Mouse (Mus musculus) thymus, postnatal 25 days (tissue): ENCODE results near the gene Pcbp4.

Experiments used
- DNase-seq: peaks from one replicate; pipeline ENCODE4 v3.0.0; 2022

The Pcbp4 gene

DNA sequence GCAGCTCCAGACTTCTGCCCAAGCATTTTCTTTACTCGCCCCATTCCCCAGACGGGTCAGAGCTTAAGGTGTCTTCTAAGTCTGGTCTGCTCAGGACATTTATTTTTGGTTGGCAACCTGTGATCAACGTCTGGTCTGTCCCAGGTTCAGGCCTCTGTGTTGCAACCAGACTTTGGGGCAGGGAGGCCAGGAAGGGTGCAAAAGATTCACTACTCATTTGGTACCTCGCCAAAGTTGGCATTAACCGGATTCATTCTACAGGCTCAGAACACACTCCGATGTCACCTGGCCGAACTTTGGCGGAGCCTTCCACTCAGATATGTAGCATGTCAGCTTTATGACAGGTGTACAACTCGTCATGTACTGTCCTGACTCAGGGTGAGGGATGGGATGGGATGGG lies 5.1 kb upstream of the Pcbp4 start:
- no peak for DNase-seq

DNA sequence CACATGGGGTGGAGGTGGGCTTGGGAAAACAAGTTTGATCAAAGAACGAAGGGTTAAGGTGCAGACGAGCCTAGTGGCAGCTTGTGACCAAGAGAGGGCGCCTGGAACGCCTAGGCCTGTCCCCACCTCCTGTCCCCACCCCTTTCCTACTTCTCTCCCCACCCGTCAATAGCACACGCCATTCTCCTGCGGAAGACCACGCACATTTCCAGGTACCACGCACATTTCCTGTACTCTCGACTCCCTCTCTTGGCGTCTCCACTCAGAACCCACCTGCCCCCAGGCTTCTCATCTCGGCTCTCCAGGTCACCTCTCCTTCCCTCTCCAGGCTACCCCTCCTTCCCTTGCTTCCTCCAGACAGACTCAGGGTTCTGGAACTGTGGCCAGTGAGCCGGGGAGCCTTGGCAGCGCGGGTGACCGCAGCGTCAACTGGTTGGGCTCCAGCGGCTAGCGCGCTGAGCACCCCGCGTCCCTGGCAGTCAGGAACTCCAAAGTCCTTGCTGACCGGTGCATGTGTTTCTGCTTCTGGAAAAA lies 4.5 kb upstream of the Pcbp4 start:
- DNase-seq = peak; percentile 62

- DNase-seq = no peak
These were observed 3.1 kb upstream of the Pcbp4 start for GRCm38 (mm10) chr9:106449947-106450346.

DNA sequence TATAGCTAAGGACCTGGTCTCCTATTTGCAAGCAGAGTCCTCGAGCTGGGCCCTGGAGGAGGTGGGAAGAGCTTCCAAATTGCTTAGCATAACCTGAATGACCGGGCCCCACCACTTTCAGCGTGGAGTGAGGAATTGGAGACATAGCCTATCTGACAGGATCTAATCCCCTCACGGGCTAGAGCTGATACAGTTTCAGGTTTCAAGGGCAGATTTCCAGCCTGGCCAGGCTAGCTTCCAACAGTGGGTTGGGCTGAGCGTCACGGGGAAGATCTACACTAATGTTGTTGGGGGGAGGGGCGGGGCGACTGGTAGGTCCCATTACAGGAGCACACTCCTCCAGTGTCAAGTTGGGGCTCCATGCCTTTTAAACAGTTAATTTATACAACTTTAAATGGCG lies 2.4 kb upstream of the Pcbp4 start:
- no peak for DNase-seq

GRCm38 (mm10) chr9:106451298-106451697 lies 1.8 kb upstream of the Pcbp4 start:
- no peak for DNase-seq

DNA sequence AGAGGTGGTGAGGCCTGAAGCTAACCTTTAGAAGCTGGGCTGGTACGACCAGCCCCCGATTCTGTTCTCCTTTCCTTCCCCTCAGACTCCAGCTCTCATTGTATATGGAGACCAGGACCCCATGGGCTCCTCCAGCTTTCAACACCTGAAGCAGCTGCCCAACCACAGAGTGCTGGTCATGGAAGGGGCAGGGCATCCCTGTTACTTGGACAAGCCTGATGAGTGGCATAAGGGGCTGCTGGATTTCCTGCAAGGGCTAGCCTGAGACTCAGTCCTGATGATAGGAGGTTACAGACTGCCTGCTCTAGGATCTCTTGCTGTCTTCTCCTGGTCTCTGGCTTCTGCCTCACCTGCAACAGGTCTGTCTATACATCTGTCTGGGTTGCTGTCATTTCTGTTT lies 1.2 kb upstream of the Pcbp4 start:
- no peak for DNase-seq

DNA sequence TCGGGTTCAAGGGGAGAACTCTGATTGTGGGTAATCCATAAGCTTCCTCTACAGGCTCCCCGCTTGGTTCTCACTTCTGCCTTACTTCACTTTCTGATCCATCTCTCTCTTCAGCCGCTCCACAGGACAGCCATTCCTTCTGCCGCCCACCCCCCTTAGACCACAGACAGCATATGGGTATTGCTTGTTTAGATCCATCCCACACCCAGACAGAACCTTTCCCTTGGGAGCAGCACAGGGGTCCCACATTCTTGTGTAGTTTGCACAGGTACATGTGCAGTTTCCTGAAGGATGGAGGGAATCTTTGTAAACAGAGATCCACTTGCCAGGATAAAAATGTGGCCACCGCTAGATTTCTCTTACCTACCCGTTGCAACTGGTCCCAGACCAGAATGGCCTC lies 740 bp upstream of the Pcbp4 start:
- DNase-seq = no peak

DNA sequence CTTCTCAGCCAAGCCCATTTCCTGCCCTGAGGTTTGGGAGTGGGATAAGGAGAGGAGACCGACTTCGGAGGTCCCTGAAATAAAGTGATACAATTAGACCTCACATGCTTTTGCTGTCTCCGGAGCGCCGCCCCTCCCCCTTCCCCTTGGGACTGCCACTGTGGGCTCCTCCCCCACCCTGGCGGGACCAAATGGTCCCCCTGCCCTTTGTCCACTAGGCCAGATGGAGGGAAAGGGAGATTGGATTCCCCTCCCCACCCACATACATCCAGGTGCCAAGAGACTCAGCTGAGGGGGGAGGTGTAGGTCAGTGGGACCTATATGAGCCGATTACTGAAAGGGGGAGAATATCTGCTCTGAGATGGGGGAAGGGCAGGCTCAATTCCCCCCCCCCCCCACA lies 270 bp upstream of the Pcbp4 start:
- no peak for DNase-seq

- DNase-seq = no peak
These were observed 1.1 kb downstream of the Pcbp4 start for GRCm38 (mm10) chr9:106454071-106454761.

- no peak for DNase-seq
These were observed 2.0 kb downstream of the Pcbp4 start for GRCm38 (mm10) chr9:106454888-106455681.

GRCm38 (mm10) chr9:106456325-106457162 lies 3.5 kb downstream of the Pcbp4 start:
- no peak for DNase-seq

DNA sequence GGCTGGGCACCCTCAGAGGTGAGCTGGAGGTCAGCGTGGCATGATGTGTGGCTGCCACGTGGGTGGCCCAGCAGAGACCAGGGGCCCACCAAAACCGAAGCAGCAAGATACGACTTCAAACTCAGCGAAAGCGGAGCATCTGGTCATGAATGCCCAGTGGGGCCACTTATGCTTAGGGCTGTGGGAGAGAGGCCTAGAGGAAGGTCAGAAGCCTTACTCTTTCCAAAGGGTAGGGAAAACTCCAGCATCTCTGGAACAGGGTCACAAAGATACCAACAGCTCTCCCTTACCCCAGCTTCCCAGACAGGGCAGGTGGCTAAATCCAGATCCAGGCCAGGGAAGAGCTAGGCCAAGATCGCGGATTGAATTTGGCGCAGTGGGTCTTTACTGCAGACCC lies 4.1 kb downstream of the Pcbp4 start:
- no peak for DNase-seq

DNA sequence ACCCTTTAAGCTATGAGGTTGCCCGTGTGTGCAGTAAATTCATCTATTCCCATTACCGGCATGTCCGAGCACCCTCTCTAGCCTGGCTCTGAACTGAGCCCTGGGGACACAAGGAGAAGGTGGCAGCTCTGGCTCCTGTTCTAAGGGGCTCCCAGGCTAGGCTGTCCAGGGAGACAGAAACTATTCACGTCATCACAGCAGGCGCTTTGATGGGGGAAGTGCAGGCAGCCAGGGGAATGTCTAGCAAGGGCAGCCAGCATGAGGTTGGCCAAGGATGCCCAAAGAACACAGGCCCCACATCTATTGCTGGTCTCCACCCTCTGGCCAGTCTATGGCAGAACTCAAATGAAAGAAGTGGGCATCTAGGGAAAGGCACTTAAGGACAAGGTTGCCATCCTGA lies 4.8 kb downstream of the Pcbp4 start:
- no peak for DNase-seq

DNA sequence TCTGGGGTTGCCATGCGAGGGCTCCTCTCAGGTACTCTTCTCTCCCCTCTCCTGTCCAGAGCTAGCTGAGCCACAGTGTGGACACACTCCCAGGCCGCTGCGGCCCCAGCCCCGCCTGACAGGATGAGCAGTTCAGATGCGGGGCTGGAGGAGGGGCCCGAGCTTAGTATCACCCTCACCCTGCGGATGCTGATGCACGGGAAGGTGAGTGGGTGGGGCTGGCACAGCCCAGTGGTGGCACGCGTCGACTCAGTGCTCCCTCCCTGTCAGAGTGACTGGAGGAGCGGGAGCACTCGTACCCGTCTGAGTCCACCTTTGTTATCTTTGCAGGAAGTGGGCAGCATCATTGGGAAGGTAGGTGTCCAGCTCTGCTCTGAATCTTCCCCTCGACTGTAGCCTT lies 6.9 kb downstream of the Pcbp4 start:
- no peak for DNase-seq

- no peak for DNase-seq
These were observed 7.4 kb downstream of the Pcbp4 start for GRCm38 (mm10) chr9:106460401-106461025.

DNA sequence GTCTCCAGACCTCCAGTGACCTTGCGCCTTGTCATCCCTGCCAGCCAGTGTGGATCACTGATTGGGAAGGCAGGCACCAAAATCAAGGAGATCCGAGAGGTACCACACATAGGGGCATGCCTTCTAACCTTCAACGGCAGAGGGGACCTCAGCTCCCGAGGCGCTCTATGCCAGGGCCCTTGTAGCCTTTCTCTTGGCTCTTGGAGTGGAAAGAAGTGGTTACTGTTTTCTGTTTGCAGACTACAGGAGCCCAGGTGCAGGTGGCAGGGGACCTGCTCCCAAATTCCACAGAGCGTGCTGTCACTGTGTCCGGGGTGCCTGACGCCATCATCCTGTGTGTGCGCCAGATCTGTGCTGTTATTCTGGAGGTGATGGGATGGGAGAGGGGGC lies 7.9 kb downstream of the Pcbp4 start:
- no peak for DNase-seq

- no peak for DNase-seq
These were observed 8.7 kb downstream of the Pcbp4 start for GRCm38 (mm10) chr9:106461641-106462429.

DNA sequence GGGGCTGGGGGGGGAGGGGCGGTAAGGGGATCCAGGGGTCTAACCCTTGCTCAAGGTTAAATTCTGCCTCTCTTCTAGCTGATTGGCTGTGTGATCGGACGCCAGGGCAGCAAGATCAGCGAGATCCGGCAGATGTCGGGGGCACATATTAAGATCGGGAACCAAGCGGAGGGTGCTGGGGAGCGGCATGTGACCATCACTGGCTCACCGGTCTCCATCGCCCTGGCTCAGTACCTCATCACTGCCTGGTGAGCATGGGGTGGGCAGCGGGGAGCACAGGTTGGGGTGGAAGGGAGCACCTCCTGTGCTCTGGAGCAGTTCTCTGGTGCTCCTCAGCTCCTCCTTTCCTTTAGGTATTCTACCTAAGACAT lies 9.3 kb downstream of the Pcbp4 start:
- no peak for DNase-seq

DNA sequence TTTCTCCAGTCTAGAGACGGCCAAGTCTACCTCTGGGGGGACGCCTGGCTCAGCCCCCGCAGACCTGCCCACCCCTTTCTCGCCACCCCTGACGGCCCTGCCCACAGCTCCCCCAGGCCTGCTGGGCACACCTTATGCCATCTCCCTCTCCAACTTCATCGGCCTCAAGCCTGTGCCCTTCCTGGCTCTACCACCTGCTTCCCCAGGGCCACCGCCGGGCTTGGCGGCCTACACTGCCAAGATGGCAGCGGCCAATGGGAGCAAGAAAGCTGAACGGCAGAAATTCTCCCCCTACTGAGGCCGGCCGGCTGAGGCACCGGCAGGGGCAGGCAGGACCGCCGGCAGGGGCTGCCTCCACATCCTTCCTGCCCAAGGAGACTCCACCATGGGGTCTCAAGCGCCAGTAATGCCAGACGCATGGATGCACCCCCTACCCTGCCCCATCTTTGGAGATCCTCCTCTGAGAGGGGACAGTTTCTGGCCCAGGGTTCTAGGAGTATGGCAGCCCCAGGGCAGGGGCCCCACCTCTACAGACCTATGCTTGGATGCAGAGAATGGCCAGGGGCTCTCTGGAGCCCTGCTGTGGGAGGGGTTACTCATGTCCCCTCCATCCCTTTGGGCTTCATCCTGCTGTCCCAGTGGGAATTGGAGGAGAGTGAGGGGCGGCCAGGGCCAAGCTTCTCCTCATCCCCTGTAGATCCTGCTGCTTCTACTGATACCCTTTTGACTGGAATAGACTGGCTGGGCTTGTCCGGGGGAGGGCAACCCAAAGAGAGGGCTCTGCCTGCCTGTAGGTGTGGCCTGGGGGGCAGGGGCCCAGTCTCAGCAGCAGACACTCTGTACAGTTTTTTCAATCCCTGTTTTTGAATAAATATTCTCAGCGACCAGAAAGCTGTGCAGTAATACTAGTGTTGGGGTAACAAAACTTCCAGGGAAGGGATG lies 10.3 kb downstream of the Pcbp4 start:
- DNase-seq = no peak

GRCm38 (mm10) chr9:106464751-106465541 lies 11.9 kb downstream of the Pcbp4 start:
- no peak for DNase-seq
